Mouse (Mus musculus) neural tube, embryonic 14.5 days (tissue): Measurements from ENCODE around the gene Dlx4. TPM values are rescaled to one million over a fixed set of nuclear protein-coding genes. Genes with fewer than 3 reads are reported as not detected.

Experiments
- polyA plus RNA-seq: library from polyadenylated mRNA; unstranded; fragments of >200 nt; fragmentation: Nextera tagmentation; extraction: Ambion mirVana; gene quantifications from 2 replicates; pipeline ENCODE4 v1.2.1, GENCODE M21; 2014

Gene Dlx4
- polyA plus RNA-seq, 1 experiment from 2014 or later = not detected

Other genes starting within 250 kb of the Dlx4 start
- 7.4 and 239 TPM in 2 replicates for gene Col1a1, start 210.0 kb downstream of the Dlx4 start, polyA plus RNA-seq
- gene Hils1, start 178.7 kb downstream of the Dlx4 start, polyA plus RNA-seq = not detected in 2 replicates
- not detected in 2 replicates for gene Sgca, start 169.9 kb downstream of the Dlx4 start, polyA plus RNA-seq
- gene Ppp1r9b, start 155.2 kb downstream of the Dlx4 start, polyA plus RNA-seq = 27.7 and 29.8 TPM in 2 replicates
- 131 and 144 TPM in 2 replicates for gene Samd14, start 136.4 kb downstream of the Dlx4 start, polyA plus RNA-seq
- gene Pdk2, start 104.9 kb downstream of the Dlx4 start, polyA plus RNA-seq = 21.8 and 23.1 TPM in 2 replicates
- gene Itga3, start 69.5 kb downstream of the Dlx4 start, polyA plus RNA-seq = 13.8 and 13.9 TPM in 2 replicates
- gene Dlx3, start 26.1 kb downstream of the Dlx4 start, polyA plus RNA-seq = 0.23 TPM in 1 of 2 replicates, not detected in the other
- gene Tac4, start 115.3 kb upstream of the Dlx4 start, polyA plus RNA-seq = 0.21 and 0.22 TPM in 2 replicates
- 55.5 and 65.3 TPM in 2 replicates for gene Kat7, start 164.0 kb upstream of the Dlx4 start, polyA plus RNA-seq
- gene Fam117a, start 190.8 kb upstream of the Dlx4 start, polyA plus RNA-seq = 1.7 and 2.4 TPM in 2 replicates
- 155 and 163 TPM in 2 replicates for gene Slc35b1, start 238.4 kb upstream of the Dlx4 start, polyA plus RNA-seq